Mouse (Mus musculus) skeletal muscle tissue, adult 2 months (tissue): Measurements from ENCODE around the gene Atp1b2.

Experiments
- DNase-seq: peaks from one replicate; pipeline ENCODE4 v3.0.0-alpha.2; 2012; ENCODE audit warnings: low read depth, low spot score

The Atp1b2 gene

GRCm38 (mm10) chr11:69608525-69608924 lies 2.8 kb upstream of the Atp1b2 start:
- no peak for DNase-seq

- no peak for DNase-seq
Measured at GRCm38 (mm10) chr11:69606832-69607231, 1.1 kb upstream of the Atp1b2 start.

- no peak for DNase-seq
Measured at GRCm38 (mm10) chr11:69606491-69606795, 701 bp upstream of the Atp1b2 start.

GRCm38 (mm10) chr11:69604795-69605664 lies 712 bp downstream of the Atp1b2 start:
- DNase-seq: no peak

GRCm38 (mm10) chr11:69604347-69604746 lies 1.4 kb downstream of the Atp1b2 start:
- DNase-seq: no peak

- DNase-seq: no peak
Measured at GRCm38 (mm10) chr11:69603516-69603915, 2.2 kb downstream of the Atp1b2 start.

GRCm38 (mm10) chr11:69601768-69602167 lies 4.0 kb downstream of the Atp1b2 start:
- DNase-seq: no peak

GRCm38 (mm10) chr11:69600098-69600497 lies 5.6 kb downstream of the Atp1b2 start:
- peak; percentile 67 for DNase-seq

GRCm38 (mm10) chr11:69599436-69599835 lies 6.3 kb downstream of the Atp1b2 start:
- no peak for DNase-seq

- DNase-seq: no peak
Measured at GRCm38 (mm10) chr11:69594853-69595252, 10.9 kb downstream of the Atp1b2 start.

GRCm38 (mm10) chr11:69592799-69593198 lies 12.9 kb downstream of the Atp1b2 start:
- DNase-seq: no peak

- peak; percentile 76 for DNase-seq
Measured at GRCm38 (mm10) chr11:69591899-69592637, 13.7 kb downstream of the Atp1b2 start.

GRCm38 (mm10) chr11:69591424-69591823 lies 14.3 kb downstream of the Atp1b2 start:
- peak; percentile 73 for DNase-seq

GRCm38 (mm10) chr11:69590622-69591021 lies 15.1 kb downstream of the Atp1b2 start:
- DNase-seq: no peak

GRCm38 (mm10) chr11:69589207-69589834 lies 16.4 kb downstream of the Atp1b2 start:
- DNase-seq: no peak

- no peak for DNase-seq
Measured at GRCm38 (mm10) chr11:69585718-69586325, 19.9 kb downstream of the Atp1b2 start.

GRCm38 (mm10) chr11:69584937-69585336 lies 20.8 kb downstream of the Atp1b2 start:
- DNase-seq: no peak

GRCm38 (mm10) chr11:69584008-69584407 lies 21.7 kb downstream of the Atp1b2 start:
- DNase-seq: no peak

- no peak for DNase-seq
Measured at GRCm38 (mm10) chr11:69582230-69582805, 23.4 kb downstream of the Atp1b2 start.

GRCm38 (mm10) chr11:69581814-69582213 lies 23.9 kb downstream of the Atp1b2 start:
- DNase-seq: no peak

- DNase-seq: peak; percentile 85
Measured at GRCm38 (mm10) chr11:69581147-69581688, 24.5 kb downstream of the Atp1b2 start.
